Mouse (Mus musculus): ENCODE data around the gene Fam240a. TPM values are rescaled to one million over a fixed set of nuclear protein-coding genes. Genes with fewer than 3 reads are reported as not detected.

Gene Fam240a
- polyA plus RNA-seq, 1 experiment from 2014 or later: not detected

DNA sequence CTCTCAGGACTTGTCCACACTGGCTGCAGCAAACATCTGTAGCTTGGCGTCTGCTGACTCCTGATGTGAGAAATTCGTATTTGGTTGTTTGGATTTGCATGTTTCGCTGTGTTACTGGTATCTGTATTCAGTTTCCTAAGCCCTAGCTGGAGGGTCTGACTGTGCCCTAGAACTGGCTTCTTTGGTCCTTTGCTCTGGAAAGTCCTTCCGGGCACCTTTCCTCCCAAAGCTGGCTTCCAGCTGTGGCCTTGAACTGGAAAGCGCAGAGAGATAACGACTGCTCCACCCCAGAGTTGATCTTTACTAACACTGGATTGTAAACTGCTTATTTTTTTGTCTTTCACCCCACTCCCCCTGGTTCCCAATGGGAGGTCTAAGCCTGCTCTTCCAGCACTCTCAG lies 31.2 kb upstream of the Fam240a start:
- ATAC-seq: no peak
- H3K9ac ChIP-seq (ENCODE audit: low read depth, low read length): no peak overlapping the region

DNA sequence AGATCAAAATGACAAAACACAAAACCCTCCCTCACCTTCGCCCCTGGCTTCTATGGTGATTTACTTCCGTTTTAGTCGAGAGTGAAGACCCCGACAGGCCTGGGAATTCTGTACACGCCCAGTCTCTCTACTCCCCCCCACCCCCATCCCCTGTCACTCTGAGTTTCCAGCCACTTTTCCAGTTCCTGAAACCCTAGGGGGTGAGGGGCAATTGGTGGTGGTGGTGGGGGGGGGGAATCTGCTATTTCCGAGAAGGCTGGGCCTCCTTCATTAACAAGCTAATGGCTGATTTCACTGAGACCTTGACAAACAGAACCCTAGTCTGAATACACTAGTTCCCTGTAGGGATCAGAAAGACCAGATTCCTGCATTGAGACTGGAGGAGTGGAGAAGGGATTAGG lies 30.6 kb upstream of the Fam240a start:
- H3K4me3 ChIP-seq (ENCODE audit: low read depth, low read length): no peak overlapping the region
- ATAC-seq: no peak
- H3K4me2 ChIP-seq (ENCODE audit: low read length): no peak overlapping the region
- WGBS: 3% methylated on average over 6 of the region's 6 CpGs
- no peak overlapping the region for H3K27ac ChIP-seq (ENCODE audit: low read length)
- no peaks in the 10 kb centered on the region for H3K9me3 ChIP-seq (replicated peaks; ENCODE audit: control insufficient read depth, low read length, poor library complexity, severe bottlenecking)
- H3K27me3 ChIP-seq (ENCODE audit: control insufficient read depth, insufficient read depth, low read depth, low read length): peaks cover 2% of the 10 kb centered on the region; the same call in 1 of the 2 replicates
- no peaks in the 10 kb centered on the region for H3K36me3 ChIP-seq (ENCODE audit: control insufficient read depth, insufficient read depth, low read length)
- H3K4me1 ChIP-seq (ENCODE audit: control insufficient read depth, insufficient read depth, low read length): no peaks in the 10 kb centered on the region
- H3K9ac ChIP-seq (ENCODE audit: low read depth, low read length): no peak overlapping the region

More for the DNA sequence above, 31.2 kb upstream of the Fam240a start:
- Histone ChIP-seq H3K36me3 (ENCODE audit: control insufficient read depth, insufficient read depth, low read length) (no peaks in the 10 kb centered on the region), H3K27me3 (ENCODE audit: control insufficient read depth, insufficient read depth, low read depth, low read length) (peaks cover 2% of the 10 kb centered on the region; the same call in 1 of the 2 replicates), H3K27ac (ENCODE audit: low read length) (no peak overlapping the region), H3K4me3 (ENCODE audit: low read depth, low read length) (no peak overlapping the region), H3K9me3 (replicated peaks; ENCODE audit: control insufficient read depth, low read length, poor library complexity, severe bottlenecking) (no peaks in the 10 kb centered on the region), H3K4me1 (ENCODE audit: control insufficient read depth, insufficient read depth, low read length) (peaks cover 2% of the 10 kb centered on the region), H3K4me2 (ENCODE audit: low read length) (no peak overlapping the region)
- 32% methylated on average over 6 of the region's 6 CpGs for WGBS

DNA sequence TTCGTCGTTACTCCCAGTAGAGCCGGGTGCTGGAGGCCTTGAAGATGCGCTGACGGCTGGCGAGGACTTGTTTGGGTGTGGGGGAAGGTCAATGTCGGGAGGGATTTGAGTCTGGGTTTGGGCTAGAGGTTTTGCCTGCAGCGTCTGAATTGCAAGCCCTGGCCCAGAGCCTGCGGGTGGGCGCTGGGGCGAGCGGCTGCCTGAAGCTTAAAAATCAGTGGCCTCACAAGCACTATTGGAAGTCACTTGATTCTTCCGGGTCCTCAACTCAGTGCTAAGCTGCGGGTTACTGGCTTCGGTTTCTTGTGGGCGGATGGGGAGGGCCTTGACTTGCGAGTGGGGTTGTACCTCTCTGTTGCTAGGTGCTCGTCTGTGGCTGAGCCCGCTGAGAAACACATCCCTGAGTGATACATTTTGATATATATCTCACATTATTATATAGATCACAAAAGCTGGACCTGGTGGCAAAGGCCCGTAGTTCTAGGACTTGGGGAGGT lies 29.9 kb upstream of the Fam240a start:
- H3K36me3 ChIP-seq (ENCODE audit: control insufficient read depth, insufficient read depth, low read length): no peaks in the 10 kb centered on the region
- no peak overlapping the region for H3K4me3 ChIP-seq (ENCODE audit: low read depth, low read length)
- H3K4me1 ChIP-seq (ENCODE audit: control insufficient read depth, insufficient read depth, low read length): no peaks in the 10 kb centered on the region
- peaks cover 2% of the 10 kb centered on the region; the same call in 1 of the 2 replicates for H3K27me3 ChIP-seq (ENCODE audit: control insufficient read depth, insufficient read depth, low read depth, low read length)
- ATAC-seq: no peak
- no peak overlapping the region for H3K9ac ChIP-seq (ENCODE audit: low read depth, low read length)
- H3K9me3 ChIP-seq (replicated peaks; ENCODE audit: control insufficient read depth, low read length, poor library complexity, severe bottlenecking): no peaks in the 10 kb centered on the region
- no peak overlapping the region for H3K4me2 ChIP-seq (ENCODE audit: low read length)
- no peak overlapping the region for H3K27ac ChIP-seq (ENCODE audit: low read length)
- WGBS: 7% methylated on average over 20 of the region's 20 CpGs

DNA sequence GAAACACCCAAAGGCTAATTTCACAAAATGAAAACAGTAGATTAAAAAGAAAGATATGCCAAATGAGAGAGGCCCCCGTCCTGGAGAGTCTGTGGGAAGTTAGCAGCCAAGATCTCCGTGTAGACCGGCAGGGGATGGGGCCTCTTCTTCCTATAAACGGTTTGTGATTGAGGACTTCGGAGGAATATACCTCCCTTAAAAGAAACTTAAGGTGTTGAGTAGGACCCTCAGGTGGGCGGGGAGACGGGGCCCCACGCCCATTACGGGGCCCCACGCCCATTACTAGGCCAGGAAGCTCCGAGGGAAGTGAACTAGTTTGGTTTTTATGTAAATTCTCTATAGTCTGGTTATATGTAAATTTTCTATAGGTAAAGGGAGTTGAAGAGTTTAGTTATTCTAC lies 29.3 kb upstream of the Fam240a start, which contains the start of gene Tdgf1:
Gene Tdgf1 (minus strand): TSS at position 233 of the 400 bp plus-strand sequence.
- WGBS: 20% methylated on average over 11 of the region's 11 CpGs

DNA sequence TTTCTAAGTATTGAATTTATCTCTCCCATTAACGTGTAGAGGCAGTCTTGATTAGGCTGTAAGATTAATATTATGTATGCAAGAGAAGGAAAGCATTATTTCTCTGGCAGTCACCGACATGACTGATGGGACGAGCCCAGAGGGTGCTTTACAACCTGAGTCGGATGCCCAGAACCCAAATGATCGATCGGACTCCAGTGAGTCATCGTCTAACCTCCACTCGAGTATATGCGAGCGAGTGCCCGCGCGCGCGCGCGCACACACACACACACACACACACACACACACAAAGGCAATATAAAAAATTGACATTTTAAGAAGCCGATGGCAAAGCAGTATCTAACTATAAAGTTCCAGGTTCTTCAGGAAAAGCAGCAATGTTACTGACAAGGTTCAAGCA lies 28.7 kb upstream of the Fam240a start:
- H3K4me1 ChIP-seq (ENCODE audit: control insufficient read depth, insufficient read depth, low read length): no peaks in the 10 kb centered on the region
- no peak overlapping the region for H3K9ac ChIP-seq (ENCODE audit: low read depth, low read length)
- no peak overlapping the region for H3K4me3 ChIP-seq (ENCODE audit: low read depth, low read length)
- no peak for ATAC-seq
- H3K36me3 ChIP-seq (ENCODE audit: control insufficient read depth, insufficient read depth, low read length): no peaks in the 10 kb centered on the region
- H3K27me3 ChIP-seq (ENCODE audit: control insufficient read depth, insufficient read depth, low read depth, low read length): peaks cover 2% of the 10 kb centered on the region; the same call in 1 of the 2 replicates
- no peak overlapping the region for H3K27ac ChIP-seq (ENCODE audit: low read length)
- H3K4me2 ChIP-seq (ENCODE audit: low read length): no peak overlapping the region
- H3K9me3 ChIP-seq (replicated peaks; ENCODE audit: control insufficient read depth, low read length, poor library complexity, severe bottlenecking): no peaks in the 10 kb centered on the region
- 37% methylated on average over 18 of the region's 18 CpGs for WGBS

More for the DNA sequence above, 29.3 kb upstream of the Fam240a start, which contains the start of gene Tdgf1:
- Histone ChIP-seq H3K4me2 (ENCODE audit: low read length) (no peak within 1 kb of the TSS), H3K9ac (ENCODE audit: low read depth, low read length) (no peak within 1 kb of the TSS), H3K27ac (ENCODE audit: low read length) (no peak within 1 kb of the TSS), H3K27me3 (ENCODE audit: control insufficient read depth, insufficient read depth, low read depth, low read length) (peaks cover 2% of the 10 kb centered on the region; the same call in 1 of the 2 replicates), H3K4me3 (ENCODE audit: low read depth, low read length) (no peak within 1 kb of the TSS), H3K4me1 (ENCODE audit: control insufficient read depth, insufficient read depth, low read length) (no peaks in the 10 kb centered on the region), H3K9me3 (replicated peaks; ENCODE audit: control insufficient read depth, low read length, poor library complexity, severe bottlenecking) (no peaks in the 10 kb centered on the region), H3K36me3 (ENCODE audit: control insufficient read depth, insufficient read depth, low read length) (no peaks in the 10 kb centered on the region)
- ATAC-seq: no peak

DNA sequence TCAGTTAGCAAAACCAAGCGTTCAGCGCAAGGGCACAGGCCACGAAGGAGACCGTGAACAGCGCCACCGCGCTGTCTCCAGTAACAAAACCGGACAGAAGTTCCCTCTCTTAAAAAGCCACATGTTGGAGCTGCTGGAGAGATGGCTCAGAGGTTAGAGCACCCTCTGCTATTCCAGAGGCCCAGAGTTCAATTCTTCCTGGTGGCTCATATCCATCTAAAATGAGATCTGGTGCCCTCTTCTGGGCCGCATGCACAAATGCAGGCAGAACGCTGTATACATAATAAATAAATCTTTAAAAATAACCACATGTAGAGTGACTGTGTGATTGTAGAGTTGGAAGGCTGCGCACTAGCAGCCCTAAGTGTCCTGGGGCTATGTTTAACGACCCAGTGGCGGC lies 27.6 kb upstream of the Fam240a start:
- no peak overlapping the region for H3K9ac ChIP-seq (ENCODE audit: low read depth, low read length)
- peaks cover 2% of the 10 kb centered on the region; the same call in 1 of the 2 replicates for H3K27me3 ChIP-seq (ENCODE audit: control insufficient read depth, insufficient read depth, low read depth, low read length)
- no peaks in the 10 kb centered on the region for H3K36me3 ChIP-seq (ENCODE audit: control insufficient read depth, insufficient read depth, low read length)
- H3K4me1 ChIP-seq (ENCODE audit: control insufficient read depth, insufficient read depth, low read length): no peaks in the 10 kb centered on the region
- WGBS: 33% methylated on average over 13 of the region's 13 CpGs
- no peak overlapping the region for H3K4me3 ChIP-seq (ENCODE audit: low read depth, low read length)
- no peak overlapping the region for H3K27ac ChIP-seq (ENCODE audit: low read length)
- ATAC-seq: no peak
- H3K4me2 ChIP-seq (ENCODE audit: low read length): no peak overlapping the region
- H3K9me3 ChIP-seq (replicated peaks; ENCODE audit: control insufficient read depth, low read length, poor library complexity, severe bottlenecking): no peaks in the 10 kb centered on the region

DNA sequence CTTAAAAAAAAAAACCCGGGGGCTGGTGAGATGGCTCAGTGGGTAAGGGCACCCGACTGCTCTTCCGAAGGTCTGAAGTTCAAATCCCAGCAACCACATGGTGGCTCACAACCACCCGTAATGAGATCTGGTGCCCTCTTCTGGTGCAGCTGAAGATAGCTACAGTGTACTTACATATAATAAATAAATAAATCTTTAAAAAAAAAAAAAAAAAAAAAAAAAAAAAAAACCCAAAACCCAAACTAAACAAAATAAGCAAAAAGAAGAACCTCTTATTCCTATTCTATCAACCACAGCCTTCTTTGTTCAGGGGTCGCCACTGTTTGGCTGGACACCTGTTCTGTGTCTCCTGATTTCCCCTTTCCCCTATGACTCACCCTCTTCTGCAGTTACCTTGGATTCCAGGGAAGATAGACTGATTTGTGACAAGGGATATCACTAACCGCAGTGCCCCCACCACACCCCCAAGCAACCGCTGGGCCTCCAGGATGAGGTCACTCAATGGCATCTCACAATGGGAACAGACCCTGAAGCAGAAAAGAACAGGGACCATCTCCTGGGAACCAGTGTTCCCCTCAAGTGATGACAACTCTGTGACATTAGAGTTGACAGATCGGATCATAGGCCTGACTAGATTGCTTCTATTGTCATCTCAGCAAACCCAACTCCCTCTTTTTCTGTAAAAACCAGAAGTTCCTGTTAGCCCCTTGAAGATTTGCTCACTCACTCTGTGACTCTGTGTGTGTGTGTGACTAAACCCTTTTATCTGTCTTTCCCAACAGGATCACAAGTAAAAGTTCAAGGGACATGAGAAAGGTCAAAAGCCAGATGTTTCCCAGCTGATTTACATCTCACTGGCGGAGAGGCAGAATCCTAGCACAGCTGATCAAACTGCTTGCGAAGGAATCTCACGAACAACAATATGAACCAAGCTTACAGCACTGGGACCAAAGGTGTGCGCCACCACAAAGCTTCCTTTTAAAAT lies 21.1 kb upstream of the Fam240a start:
- WGBS: 69% methylated on average over 12 of the region's 12 CpGs
- no peak for ATAC-seq
- Histone ChIP-seq H3K27me3 (ENCODE audit: control insufficient read depth, insufficient read depth, low read depth, low read length) (no peaks in the 10 kb centered on the region), H3K9ac (ENCODE audit: low read depth, low read length) (no peak overlapping the region), H3K9me3 (replicated peaks; ENCODE audit: control insufficient read depth, low read length, poor library complexity, severe bottlenecking) (no peaks in the 10 kb centered on the region), H3K4me1 (ENCODE audit: control insufficient read depth, insufficient read depth, low read length) (no peaks in the 10 kb centered on the region), H3K36me3 (ENCODE audit: control insufficient read depth, insufficient read depth, low read length) (no peaks in the 10 kb centered on the region), H3K4me2 (ENCODE audit: low read length) (no peak overlapping the region), H3K4me3 (ENCODE audit: low read depth, low read length) (no peak overlapping the region), H3K27ac (ENCODE audit: low read length) (no peak overlapping the region)

DNA sequence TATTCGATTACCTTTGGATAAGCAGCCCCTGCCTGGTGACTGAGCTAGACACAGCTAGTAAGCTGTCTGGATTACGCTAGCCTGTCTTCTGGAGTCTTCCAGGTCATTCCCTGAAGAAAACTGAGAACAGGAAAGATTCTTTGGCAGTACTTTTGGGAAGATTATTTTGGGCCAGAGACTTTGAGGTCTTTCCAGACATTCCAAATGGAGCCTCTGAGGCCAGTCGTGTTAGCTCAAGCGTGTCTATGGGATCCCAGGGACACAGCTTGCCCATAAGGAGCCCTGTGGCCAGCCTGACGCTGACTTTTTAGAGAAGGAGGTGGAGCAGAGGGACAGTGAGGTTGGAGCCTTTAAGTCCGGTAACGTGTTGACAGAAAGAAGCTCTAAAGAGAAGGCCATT lies 19.3 kb upstream of the Fam240a start:
- Histone ChIP-seq H3K4me3 (ENCODE audit: low read depth, low read length) (no peak overlapping the region), H3K36me3 (ENCODE audit: control insufficient read depth, insufficient read depth, low read length) (no peaks in the 10 kb centered on the region), H3K4me1 (ENCODE audit: control insufficient read depth, insufficient read depth, low read length) (no peaks in the 10 kb centered on the region; the same call in 1 of the 2 replicates), H3K27me3 (ENCODE audit: control insufficient read depth, insufficient read depth, low read depth, low read length) (no peaks in the 10 kb centered on the region), H3K9me3 (replicated peaks; ENCODE audit: control insufficient read depth, low read length, poor library complexity, severe bottlenecking) (no peaks in the 10 kb centered on the region), H3K4me2 (ENCODE audit: low read length) (no peak overlapping the region), H3K27ac (ENCODE audit: low read length) (no peak overlapping the region), H3K9ac (ENCODE audit: low read depth, low read length) (no peak overlapping the region)
- 84% methylated on average over 7 of the region's 7 CpGs for WGBS
- no peak for ATAC-seq

Measured in midbrain, embryonic 16.5 days (tissue).